Mouse (Mus musculus) bone marrow, adult 2 months (tissue): ENCODE data around the gene Akap2.

ENCODE experiments used
- CTCF ChIP-seq: fragments of 200-500 bp; IDR thresholded peaks from 2 replicates; pipeline ENCODE4 v1.5.1; 2011; ENCODE audit warnings: low read length, control low read depth; ENCODE audit not compliant: control insufficient read depth, insufficient read depth
- POLR2A ChIP-seq: fragments of 200-500 bp; IDR thresholded peaks from 2 replicates; pipeline ENCODE4 v1.6.1; 2011; ENCODE audit warnings: low read depth, mild to moderate bottlenecking, control low read depth, low read length, borderline replicate concordance; ENCODE audit not compliant: control insufficient read depth

GRCm38 (mm10) chr4:57722296-57722695 lies 4.8 kb downstream of the Akap2 start:
- TF ChIP-seq CTCF, result no peak
- no peak for TF ChIP-seq POLR2A
